Mouse (Mus musculus) neutrophil, adult 5-6 weeks (primary cell): Measurements from ENCODE around the gene Lgalsl. TPM values are rescaled to one million over a fixed set of nuclear protein-coding genes. Genes with fewer than 3 reads are reported as not detected.

Experiments used
- ATAC-seq: fragments of 151-379, 151-347 bp; 2 replicates; pipeline ENCODE4 v1.8.0; 2017; ENCODE audit warnings: mild to moderate bottlenecking, moderate TSS enrichment; ENCODE audit not compliant: insufficient number of reproducible peaks, poor library complexity, low FRiP score, severe bottlenecking; ENCODE audit errors: extremely low read depth
- total RNA-seq: library from RNA; stranded (forward); fragments of 200-1000 nt; gene quantifications from 2 replicates; pipeline ENCODE4 v1.2.3, GENCODE M21; 2017

Gene Lgalsl
- total RNA-seq, 1 experiment from 2014 or later, result 2.6 TPM

- no peak for ATAC-seq
Measured at GRCm38 (mm10) chr11:20789015-20789414, 41.8 kb downstream of the Lgalsl start.

DNA sequence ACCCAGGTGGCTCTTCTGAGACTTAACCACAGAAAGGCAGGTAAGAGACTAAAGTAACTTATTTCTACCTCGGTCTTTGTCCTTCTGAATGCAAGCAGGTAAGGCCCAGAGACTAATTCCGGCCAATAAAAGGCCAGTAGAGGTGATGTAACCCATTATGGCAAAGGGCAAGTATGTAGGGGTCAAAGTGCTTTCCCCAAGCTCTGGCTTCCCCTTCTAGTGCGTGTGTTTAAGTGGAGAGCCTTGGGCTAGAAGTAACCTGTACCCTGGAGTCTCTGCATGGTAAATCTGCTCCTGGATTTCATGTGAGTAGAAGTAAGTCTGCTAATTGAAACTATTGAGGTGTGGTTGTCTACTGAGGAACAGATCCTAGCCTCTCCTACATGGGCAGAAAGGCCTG, 42.8 kb downstream of the Lgalsl start:
- ATAC-seq, result no peak

GRCm38 (mm10) chr11:20786191-20786590, 44.7 kb downstream of the Lgalsl start:
- ATAC-seq, result no peak

- no peak for ATAC-seq
Measured at GRCm38 (mm10) chr11:20785186-20785585, 45.7 kb downstream of the Lgalsl start.

- ATAC-seq, result no peak
Measured at GRCm38 (mm10) chr11:20784776-20785175, 46.1 kb downstream of the Lgalsl start.

- no peak for ATAC-seq
Measured at GRCm38 (mm10) chr11:20783467-20783866, 47.4 kb downstream of the Lgalsl start.

- ATAC-seq, result no peak
Measured at GRCm38 (mm10) chr11:20782620-20783019, 48.2 kb downstream of the Lgalsl start.

DNA sequence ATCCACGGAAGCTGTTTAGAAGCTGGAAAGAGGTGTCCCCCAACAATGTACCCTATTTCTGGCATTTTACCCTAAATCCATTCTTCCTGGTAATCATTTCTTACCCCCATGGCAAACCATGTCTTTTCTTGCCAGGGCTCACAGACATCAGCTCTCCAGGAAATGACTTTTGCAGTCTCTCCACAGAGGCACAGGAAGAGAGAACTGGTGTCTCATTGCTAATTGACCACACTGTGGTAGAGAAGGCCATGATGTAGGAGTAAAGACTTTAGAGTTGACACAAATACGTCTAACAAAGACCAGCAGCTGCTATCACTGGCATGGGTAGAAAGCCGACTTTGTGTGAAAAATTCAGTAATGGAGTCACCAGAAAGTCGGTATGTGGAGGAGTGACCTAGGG, 50.5 kb downstream of the Lgalsl start:
- no peak for ATAC-seq

DNA sequence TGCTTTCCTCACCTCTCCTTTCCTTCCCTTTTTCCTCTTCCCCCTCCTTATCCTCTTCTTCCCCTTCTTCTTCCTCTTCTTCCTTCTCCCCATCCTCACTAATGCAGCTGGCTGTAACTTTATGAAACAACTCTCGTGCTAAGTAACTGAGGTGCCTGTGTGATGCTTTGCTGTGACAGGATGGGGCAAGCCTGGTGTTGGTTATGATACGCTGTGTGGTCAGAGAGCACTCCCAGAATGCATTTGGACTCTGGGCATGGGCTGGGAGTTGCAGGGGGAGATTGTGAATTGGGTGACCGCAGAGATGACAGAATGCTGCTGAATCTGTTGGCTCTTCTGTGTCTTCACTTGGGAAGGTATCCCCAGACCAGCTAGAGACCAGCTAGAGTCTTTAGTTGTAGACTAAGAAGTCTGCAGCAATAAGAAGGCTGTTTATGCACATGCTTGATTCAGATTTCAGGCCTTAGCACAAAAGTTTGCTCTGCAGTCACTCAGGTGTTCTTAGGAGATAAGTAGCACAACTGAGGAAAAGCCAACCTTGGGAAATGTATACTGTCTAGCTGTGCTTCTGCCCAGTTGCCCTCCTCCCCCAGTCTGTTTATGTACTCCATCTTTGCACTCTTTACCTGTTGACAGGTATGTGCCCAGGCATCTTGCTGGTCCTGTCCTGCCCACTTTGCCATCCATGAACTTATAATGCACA, 51.8 kb downstream of the Lgalsl start:
- no peak for ATAC-seq

DNA sequence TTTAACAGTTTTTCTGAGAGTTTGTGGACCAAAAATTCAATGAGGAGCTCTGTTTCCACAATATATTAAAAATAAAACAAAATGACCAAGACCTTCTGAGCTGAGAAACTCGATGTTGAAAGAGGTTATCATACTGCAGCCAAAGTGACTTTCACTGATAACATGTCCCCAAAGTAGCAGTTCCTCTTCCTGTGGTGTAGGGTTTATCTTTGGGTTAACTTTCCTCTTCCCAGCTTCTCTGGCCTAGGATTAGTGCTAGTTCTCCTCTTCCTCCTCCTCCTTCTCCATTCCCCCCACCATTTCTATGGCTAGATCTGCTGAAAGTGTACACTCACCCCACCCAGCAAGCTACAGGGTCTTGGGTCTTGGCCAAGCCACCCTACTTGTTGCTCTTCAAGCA, 52.6 kb downstream of the Lgalsl start:
- no peak for ATAC-seq

- ATAC-seq, result no peak
Measured at GRCm38 (mm10) chr11:20776668-20777067, 54.2 kb downstream of the Lgalsl start.

Other genes starting within 250 kb of the Lgalsl start
- 153 TPM in 2 replicates for gene Aftph, start 89.5 kb downstream of the Lgalsl start, total RNA-seq